Mouse (Mus musculus) kidney, postnatal 10 days (tissue): Measurements from ENCODE around the gene C3ar1.
A peak's percentile ranks its signal among the peaks of the same experiment; 100 is the strongest.

Source experiments
- DNase-seq: peaks from one replicate; pipeline ENCODE4 v3.0.0; 2021; ENCODE audit warnings: mixed read lengths

Gene C3ar1

DNA sequence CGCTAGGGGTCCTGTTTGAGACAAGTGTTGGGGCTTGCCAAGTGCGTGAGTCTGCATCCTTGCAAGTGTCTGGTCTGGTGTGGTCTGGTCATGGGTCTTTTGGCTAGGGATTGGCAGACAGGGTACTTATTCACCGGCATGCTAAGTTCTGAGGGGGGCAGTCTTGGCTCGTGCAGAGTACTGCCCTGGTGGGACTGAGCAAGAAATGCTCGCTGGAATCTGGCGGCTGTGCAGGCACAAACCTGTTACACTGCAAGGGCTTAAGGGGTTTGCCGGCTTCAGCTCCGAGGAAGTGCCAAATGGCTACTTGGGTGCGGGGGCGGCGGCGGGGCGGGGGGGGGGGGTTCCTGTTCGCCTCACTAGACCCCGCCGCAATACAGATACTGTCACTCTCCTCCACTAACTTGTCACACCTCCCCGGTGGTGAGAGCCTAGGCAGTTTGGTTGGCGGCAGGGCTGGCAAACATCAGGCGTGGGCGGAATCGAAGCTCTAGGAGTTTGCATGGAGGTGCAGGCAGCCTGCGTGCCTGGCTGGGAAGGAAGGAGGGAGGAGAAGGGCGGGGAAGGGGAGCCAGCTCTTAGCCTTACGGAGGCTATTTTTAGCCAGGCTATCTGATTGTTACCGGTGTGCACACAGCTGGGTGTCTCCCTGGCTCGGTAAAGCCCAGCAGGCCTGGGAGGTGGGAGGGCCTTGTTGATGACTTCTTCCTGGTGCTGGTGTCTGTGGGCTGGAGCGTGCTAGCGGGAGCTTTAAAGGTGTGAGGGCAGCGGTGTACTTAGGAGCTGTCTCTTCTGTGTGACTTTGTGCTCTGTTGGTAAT lies 29.8 kb downstream of the C3ar1 start:
- peak; percentile 73 for DNase-seq

DNA sequence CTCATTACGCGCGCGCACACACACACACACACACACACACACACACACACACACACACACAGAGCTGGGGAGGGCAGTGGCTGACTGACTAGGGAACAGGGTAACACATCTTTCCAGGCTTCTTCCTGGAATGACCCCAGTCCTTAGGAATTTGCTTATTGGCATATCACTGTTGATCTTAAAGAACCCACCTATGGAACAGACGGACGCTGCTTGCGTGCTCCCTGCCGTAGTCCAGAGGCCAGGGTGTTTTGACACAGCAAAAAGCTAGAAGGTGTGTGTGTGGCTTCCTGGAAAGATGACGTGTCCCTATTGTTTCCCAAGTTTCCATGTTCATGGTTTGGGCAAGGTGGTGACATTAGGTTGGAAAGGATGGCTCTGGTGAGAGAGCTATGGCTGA lies 30.8 kb downstream of the C3ar1 start:
- DNase-seq, result no peak

DNA sequence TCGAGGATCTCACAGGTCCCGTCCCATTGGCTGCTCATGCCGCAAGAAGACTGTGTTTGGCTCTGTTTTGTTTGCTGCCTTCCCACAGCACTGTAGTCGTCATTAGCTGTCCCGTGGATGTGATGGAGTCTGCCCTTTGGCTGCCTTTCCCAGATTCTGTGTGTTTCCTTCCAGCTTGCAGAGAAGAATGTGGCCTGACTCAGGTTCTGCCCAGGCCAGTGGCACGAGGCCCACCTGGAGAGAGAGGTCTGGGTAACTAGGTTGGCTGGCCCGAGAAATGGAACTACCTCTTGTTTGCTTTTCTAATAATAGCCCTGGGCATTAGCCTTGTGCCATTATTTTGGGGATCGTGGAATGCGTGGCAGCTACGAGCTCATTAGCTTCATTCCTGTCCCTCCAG lies 31.9 kb downstream of the C3ar1 start:
- peak; percentile 22 for DNase-seq

DNA sequence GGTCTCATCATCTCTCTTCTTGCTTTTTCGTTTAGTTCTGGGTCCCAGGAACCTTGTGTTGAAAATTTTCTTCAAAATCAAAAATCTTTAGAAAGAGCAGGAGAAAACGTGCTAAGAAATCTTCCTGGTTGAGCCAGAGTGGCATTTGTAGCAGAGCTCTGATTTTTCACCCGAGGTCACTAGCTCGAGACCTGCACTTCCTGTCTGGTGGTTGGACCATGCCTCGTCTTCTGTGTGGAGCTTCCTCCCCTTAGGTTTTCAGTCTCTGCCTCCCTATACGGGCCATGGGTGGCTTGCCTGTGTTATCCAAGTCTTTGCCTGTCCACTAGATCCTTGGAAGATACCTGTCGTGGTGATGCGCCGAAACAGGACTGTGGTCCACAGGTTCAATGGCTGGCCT lies 34.1 kb downstream of the C3ar1 start:
- DNase-seq, result no peak

DNA sequence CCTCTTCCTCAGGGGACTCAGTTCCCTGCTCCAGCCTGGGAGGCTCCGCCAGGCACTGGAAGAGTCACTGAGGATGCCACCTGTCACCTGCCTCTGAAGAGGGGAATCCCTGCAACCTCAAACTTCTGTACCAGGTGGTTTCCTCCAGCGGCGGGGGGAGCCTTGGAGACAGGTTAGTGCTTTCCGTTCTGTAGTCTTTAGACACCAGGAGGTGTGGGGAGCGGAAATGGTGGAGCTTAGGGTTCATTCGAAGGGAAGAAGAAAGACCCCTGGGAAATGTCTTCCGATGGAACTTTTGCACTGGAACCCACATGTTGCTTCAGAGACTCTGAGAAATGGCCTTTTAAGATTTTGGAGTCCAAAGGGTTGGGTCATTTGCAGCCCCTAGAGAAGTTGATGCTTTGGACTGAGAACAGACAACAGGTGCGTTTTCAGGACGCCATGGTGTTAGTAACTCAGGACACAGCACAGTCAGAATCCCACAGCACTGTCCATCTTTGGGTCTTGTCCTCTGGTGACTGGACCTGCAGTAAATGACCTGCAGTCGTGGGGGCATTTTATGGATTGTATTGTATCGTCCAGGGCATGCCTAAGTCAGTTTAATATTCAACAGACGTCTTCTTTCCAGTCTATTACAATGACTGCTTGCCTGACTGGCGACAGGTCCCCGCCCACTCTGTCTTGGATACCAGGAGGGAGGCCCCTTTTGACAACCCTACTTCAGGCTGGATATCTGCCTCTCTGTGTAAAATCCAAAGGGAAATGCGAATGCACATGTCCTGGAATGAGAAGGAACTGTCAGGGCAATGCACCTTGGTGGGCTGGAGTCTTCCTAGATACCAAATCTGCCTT lies 34.9 kb downstream of the C3ar1 start:
- DNase-seq, result peak; percentile 32

DNA sequence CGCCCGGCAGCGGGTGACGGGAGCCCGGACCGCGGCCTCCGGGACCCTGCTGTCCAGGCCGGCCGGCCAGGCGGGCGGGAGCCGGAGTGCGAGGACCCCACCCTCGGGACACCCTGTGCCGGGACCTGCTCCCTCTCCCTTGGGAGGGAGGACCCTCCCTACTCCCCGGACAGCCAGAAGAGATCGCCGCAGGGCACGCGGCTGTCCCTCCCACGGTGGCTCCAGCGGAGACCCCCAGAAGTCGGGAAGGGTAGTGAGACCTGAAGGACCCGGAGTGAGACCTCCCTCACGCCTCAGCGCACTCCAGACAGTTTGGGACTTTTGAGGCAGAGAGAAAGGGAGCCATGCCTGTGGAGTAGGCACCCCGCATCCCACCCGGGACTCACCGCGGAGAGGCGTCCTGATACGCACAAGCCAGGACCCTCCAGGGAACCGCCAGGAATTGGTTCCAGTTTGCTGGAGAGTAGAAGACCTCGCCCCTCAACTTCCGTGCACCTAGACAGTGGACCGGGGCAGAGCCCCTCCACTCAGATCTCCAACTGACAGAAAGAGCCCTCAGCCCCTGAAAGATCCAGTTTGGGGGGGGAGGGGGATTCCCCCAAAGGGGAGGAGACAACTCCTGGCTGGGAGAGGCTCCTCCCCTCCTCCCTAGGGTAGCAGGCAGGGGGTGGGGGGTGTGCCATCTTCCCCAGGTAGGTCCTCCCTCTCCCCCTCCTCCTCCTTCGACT lies 35.7 kb downstream of the C3ar1 start:
- peak; percentile 57 for DNase-seq

DNA sequence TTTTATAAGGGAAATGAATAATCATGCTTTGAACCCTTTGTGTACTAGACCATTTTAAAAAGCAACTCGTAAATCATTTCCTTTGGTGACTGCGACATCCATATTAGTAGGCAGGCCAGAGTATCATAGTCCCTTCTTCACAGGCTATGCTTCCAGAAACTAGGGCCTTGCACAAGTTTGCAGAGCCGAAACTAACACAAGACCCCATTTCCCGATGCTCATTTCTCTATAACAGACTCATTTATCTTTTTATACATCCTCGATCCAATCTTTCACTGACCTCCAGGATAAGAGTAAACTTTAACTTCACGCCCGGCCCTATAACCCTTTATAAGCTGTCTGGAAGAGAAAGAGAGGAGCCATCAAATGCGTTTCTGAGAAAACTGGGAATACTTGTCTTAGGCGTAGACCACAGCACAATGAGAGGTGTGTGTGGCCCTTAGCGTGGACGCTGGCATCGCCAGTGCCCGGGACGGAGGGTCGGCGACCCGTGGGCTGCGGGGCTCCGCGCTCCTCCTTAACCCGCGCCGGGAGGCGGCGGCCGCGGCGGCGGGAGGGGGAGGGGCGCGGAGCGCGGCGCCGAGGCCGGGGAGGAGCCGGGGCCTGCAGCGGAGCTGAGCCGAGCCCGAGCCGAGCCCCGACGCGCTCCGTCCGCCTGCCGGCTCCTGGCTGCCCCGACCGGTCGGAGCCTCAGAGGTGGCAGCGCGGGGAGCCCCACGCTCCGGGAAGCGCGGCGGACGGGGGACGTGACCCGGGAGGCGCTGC lies 36.5 kb downstream of the C3ar1 start, which contains the start of gene Foxj2:
Foxj2 (plus strand) TSS at position 609 of the 765 bp plus-strand sequence.
- peak; percentile 88 for DNase-seq

DNA sequence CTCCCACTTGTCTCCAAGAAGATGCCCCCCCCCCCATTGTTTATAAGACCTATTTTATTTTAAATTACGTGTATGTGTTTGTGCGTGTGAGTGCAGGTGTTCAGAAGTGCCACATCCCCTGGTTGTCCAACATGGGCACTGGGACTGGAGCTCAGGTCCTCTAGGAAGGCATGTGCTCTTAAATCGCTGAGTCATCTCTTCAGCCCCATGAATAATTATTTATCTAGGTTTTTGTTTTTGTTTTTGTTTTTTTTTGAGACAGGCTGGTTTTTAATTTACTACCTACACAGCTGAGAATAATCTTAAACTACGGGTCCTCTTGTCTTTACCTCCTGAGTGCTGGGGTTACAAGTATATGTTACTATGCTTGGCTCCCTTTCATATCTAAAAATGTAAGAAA lies 42.3 kb downstream of the C3ar1 start:
- no peak for DNase-seq

DNA sequence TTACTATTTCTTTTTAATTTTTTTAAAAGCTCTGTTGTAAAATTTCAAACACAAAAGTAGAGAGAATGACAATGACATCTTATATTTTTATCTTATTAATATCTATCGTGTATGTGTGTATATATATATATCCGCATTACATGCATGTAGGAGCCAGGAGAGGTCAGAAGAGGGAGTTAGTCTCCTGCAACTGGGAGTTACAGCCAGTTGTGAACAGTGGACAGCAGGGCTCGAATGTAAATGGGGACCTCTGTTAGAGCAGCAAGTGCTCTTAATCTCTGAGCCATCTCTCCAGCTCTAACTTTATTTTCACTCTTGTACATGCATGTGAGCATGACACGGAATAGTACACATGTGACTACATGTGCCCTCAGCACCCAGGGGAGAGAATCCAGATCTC lies 43.2 kb downstream of the C3ar1 start:
- DNase-seq, result no peak

DNA sequence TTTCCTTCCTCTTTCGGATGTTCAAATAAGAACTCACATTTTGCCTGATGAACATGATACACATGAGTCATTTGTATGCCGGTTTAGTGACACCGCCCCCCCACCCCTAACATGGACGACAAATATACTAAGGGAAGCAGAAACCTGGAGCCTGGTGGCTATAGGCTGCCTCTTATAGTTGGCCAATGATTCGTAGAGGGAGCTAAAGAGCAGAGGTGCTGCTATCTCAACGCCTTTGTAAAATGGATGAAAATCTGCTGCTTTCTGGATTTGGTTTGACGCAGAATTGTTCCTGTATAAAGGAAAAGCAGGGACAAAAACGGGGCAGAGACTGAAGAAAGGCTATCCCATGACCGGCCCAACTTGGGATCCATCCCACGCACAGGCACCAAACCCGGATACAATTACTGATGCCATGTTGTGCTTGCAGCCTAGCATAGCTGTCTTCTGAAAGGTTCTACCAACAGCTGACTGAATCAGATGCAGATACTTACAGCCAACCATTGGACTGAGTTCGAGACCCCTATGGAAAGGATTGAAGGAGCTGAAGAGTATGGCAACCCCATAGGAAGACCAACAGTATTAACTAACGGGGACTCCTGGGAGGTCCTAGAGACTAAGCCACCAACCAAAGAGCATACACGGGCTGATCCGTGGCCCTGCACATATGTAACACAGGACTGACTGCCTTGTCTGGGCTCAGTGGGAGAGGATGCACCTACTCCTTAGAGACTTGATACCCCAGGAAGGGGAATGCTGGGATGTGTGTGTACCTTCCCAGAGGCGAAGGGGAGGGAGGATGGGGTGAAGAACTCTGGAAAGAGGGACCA lies 44.0 kb downstream of the C3ar1 start:
- DNase-seq, result peak; percentile 61

DNA sequence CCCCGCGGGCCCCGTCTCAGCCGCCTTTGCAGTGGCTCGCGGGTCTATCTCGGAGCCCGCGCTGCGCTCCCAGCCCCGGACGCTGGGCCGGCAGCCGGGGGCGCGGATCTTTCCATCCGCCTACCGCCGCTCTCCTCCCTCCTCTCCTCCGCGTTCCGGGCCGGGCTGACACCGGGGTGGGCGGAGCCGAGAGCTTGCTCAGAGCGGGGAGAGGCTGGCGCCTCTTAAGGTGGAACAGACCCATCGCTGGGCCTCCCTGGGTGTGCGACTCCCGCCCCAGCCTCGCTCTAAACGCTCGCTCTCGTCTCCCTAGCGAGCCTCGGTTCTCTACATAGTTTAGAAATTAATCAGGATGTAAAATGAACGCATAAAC lies 44.7 kb downstream of the C3ar1 start:
- peak; percentile 97 for DNase-seq

DNA sequence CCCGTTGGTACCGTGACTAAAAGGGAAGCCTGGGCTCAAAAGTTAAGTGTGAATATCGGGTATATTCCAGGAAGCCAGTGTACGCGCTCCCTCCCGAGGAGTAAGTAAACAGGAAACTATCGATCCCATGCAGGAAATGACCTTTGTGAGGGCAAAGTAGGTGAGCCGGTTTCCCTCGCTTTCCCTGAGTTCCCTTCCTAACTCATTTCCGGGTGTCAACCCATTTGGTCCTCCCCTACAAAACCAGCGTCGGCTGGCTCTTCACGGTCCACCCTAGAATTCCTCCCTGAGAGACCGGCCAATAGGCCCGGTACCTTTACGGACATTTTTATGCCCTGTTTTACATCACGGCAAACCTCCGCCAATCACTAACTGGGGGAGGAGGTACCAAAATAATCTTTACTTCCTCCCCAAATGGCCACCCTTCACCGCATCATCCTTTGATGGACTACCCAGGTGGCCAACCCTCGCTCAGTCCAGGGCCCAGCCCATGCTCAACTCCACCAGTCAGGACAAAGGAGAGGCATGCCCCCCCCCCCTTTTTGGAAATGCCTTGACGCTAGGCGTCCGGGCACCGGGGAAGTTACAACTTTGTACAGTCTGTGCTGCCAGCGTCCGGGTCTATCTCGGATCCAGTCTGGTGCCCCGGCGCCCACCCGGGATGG lies 45.2 kb downstream of the C3ar1 start:
- DNase-seq, result peak; percentile 98

DNA sequence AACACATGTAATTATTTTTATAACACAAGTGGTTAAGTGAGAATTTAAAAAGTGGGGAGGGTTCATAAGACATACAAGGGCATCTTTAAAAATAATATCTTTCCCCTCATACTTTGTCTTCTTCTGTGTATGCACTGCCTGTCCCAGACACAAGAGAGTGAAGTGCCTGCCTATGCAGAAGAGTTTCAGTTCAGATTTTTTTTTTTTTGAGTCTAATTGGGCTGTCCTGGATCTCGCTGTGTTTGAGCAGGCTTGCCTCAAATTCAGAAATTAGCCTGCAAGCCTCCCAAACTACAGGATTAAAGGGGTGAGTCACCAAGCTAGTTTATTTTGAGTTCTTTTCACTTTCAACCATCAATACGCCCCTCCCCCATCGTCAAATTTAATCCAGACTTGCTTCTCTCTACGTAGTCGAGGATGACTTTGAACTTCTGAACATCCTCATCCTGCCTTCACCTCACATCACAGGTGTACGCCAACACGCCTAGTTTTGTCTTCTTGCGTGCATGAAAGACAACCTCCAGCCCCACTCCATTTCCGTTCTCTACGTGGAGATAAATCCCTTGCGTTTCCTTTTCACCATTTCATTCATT lies 45.8 kb downstream of the C3ar1 start:
- DNase-seq, result no peak

DNA sequence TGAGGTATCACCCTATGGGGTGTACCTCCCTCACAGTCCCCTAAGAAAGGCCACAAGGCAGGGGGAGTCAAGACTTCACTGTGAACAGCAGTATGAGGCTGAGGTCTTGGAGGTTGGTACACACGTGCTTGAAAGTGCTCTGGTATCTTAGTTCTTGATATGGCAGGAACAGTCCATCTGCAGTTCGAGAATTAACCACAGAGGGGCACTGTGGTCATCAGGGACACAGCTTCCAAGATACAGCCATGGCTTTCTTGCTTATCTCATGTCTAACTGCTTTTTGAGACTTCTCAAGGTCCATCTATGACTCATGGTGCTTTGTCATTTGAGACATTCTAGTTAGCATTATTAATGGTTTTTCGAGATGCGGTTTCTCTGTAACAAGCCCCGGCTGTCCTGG lies 51.5 kb downstream of the C3ar1 start:
- peak; percentile 87 for DNase-seq

DNA sequence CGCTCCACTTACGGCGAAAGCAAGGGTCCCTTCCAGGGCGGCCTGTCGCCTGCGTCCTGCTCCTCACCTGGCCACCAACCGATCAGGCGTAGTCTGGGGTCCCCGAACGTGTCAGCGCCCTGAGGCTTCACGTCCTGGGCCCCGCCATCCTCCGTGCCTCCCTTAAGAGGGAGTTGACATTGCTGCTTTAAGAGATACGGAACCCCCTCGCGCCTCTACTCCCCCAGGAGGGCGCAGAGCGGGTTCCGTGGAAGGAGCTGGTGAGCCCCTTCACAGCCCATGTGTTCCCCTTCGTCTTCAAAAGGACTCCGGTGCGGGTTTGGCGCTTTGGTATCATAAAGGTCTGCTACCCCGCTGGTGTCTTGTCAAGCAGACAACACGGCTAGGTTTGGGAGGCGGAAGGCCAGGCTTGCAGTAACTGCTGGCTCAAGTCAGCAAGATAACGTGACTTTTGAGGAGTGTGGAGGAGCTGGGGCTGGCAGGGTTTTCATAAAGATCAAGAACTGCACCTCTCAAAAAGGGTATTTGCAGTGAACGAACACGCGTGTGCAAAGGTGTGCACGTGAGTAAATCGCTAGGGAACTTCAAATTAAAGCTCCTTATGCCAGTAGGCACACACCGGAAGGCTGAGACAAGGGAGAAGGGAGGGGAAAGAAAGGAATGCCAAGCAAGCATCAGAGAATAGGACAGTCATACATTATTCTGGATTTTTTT lies 54.0 kb downstream of the C3ar1 start:
- DNase-seq, result peak; percentile 51

DNA sequence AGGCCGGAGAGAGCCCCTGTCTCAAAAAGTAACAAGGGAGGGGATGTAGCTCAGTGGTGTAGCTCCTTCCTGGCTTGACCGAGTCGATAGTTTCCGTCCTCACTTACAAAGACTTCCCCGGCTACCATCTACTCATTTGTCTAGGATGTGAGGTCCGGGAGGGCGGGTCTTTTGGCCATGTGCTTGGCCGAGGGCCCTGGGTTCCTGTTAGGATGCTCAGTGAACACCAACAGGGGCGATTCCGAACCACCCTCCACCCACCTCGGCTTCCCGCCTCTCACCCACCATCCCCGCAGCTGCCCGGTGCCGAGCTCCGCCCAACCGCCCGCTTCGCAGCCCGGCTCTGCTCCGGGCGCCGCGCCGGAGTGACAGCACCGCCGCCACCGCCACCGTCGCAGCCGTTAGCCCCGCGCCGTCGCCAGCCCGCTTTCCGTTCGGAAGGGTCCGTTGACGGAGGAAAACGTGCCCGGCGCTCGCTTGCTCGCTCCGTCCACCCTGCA lies 54.6 kb downstream of the C3ar1 start, which contains the start of gene Slc2a3:
Slc2a3 (minus strand) TSS at position 340 of the 500 bp plus-strand sequence.
- peak; percentile 70 for DNase-seq

DNA sequence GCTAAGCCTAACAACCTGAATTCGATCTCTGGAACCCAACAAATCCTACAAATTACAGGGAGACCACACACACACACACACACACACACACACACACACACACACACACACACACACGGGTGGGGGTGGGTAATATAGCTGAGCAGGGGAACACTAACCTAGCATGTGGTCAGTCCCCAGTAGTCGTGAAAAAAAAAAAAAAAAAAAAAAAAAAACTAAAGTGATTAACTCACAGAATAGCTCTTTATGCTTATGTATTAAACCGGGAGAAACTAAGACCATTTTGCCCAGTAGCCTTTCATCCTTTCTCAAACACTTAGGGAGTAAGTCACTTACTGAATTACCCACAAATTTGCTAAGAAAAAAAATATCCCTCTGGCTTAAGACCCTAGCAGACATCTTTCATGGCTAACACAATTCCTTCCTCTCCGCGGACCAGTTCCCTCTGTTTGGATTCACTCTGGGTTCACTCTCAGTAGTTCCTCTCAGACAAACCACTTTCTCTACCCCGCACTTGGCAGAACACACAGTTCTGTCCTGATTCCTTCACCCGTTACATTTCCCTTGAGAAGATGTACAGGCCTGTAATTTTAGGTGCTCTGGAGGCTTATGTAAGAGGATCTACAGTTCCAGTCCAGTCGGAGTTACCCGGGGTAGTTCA lies 55.2 kb downstream of the C3ar1 start:
- DNase-seq, result no peak
